Mouse (Mus musculus): ENCODE data around the gene Ppm1n. TPM values are rescaled to one million over a fixed set of nuclear protein-coding genes. Genes with fewer than 3 reads are reported as not detected.

The Ppm1n gene
- 0.10 and 0.32 TPM in 2 replicates for polyA plus RNA-seq (2012; rRNA removed)

GRCm38 (mm10) chr7:19279581-19280114, at the start of gene Ppm1n:
TSS of gene Ppm1n (minus strand) at chr7:19280064.

GRCm38 (mm10) chr7:19309884-19310641, 30.2 kb upstream of the Ppm1n start, which contains the start of gene Fosb:
TSS of gene Fosb (minus strand) at chr7:19310051.

GRCm38 (mm10) chr7:19282385-19282784, 2.5 kb upstream of the Ppm1n start, which contains the start of gene Rtn2:
TSS of gene Rtn2 (plus strand) at chr7:19282624.

GRCm38 (mm10) chr7:19271238-19272172, 8.4 kb downstream of the Ppm1n start, which contains the start of gene Vasp:
TSS of gene Vasp (minus strand) at chr7:19271817.

GRCm38 (mm10) chr7:19227883-19228792, 51.7 kb downstream of the Ppm1n start, which contains the start of gene Opa3:
TSS of gene Opa3 (plus strand) at chr7:19228334.

Other genes starting within 250 kb of the Ppm1n start
- gene Rsph6a, start 225.4 kb downstream of the Ppm1n start, polyA plus RNA-seq (2012; rRNA removed) = 0.02 and 0.11 TPM in 2 replicates
- gene Dmwd, start 203.8 kb downstream of the Ppm1n start, polyA plus RNA-seq (2012; rRNA removed) = 85.3 and 111 TPM in 2 replicates
- 67.7 and 68.8 TPM in 2 replicates for gene Dmpk, start 196.2 kb downstream of the Ppm1n start, polyA plus RNA-seq (2012; rRNA removed)
- 35.0 and 44.6 TPM in 2 replicates for gene Six5, start 185.5 kb downstream of the Ppm1n start, polyA plus RNA-seq (2012; rRNA removed)
- 0.97 and 3.3 TPM in 2 replicates for gene Gm4969, start 161.7 kb downstream of the Ppm1n start, polyA plus RNA-seq (2012; rRNA removed)
- gene Fbxo46, start 160.2 kb downstream of the Ppm1n start, polyA plus RNA-seq (2012; rRNA removed) = 10.6 and 11.1 TPM in 2 replicates
- gene Qpctl, start 130.8 kb downstream of the Ppm1n start, polyA plus RNA-seq (2012; rRNA removed) = 9.8 and 13.3 TPM in 2 replicates
- gene Snrpd2, start 130.3 kb downstream of the Ppm1n start, polyA plus RNA-seq (2012; rRNA removed) = 200 and 212 TPM in 2 replicates
- gene Gipr, start 113.9 kb downstream of the Ppm1n start, polyA plus RNA-seq (2012; rRNA removed) = 2.4 and 3.1 TPM in 2 replicates
- 26.1 and 34.5 TPM in 2 replicates for gene Eml2, start 103.6 kb downstream of the Ppm1n start, polyA plus RNA-seq (2012; rRNA removed)
- 1.6 and 4.5 TPM in 2 replicates for gene Gpr4, start 67.5 kb downstream of the Ppm1n start, polyA plus RNA-seq (2012; rRNA removed)
- 24.3 and 29.1 TPM in 2 replicates for gene Opa3, start 51.7 kb downstream of the Ppm1n start, polyA plus RNA-seq (2012; rRNA removed)
- gene Vasp, start 8.2 kb downstream of the Ppm1n start, polyA plus RNA-seq (2012; rRNA removed) = 67.2 and 70.5 TPM in 2 replicates
- gene Rtn2, start 2.6 kb upstream of the Ppm1n start, polyA plus RNA-seq (2012; rRNA removed) = 46.8 and 47.1 TPM in 2 replicates
- gene Fosb, start 30.0 kb upstream of the Ppm1n start, polyA plus RNA-seq (2012; rRNA removed) = 0.06 and 0.07 TPM in 2 replicates
- 63.7 and 67.6 TPM in 2 replicates for gene Ercc1, start 64.7 kb upstream of the Ppm1n start, polyA plus RNA-seq (2012; rRNA removed)
- gene Cd3eap, start 79.4 kb upstream of the Ppm1n start, polyA plus RNA-seq (2012; rRNA removed) = 13.1 and 16.6 TPM in 2 replicates
- 11.1 and 11.8 TPM in 2 replicates for gene Ppp1r13l, start 79.7 kb upstream of the Ppm1n start, polyA plus RNA-seq (2012; rRNA removed)
- gene Ercc2, start 101.9 kb upstream of the Ppm1n start, polyA plus RNA-seq (2012; rRNA removed) = 53.3 and 59.0 TPM in 2 replicates
- 1.8 and 2.0 TPM in 2 replicates for gene Klc3, start 124.0 kb upstream of the Ppm1n start, polyA plus RNA-seq (2012; rRNA removed)
- 0.40 and 0.76 TPM in 2 replicates for gene Ckm, start 124.7 kb upstream of the Ppm1n start, polyA plus RNA-seq (2012; rRNA removed)
- 33.8 and 41.7 TPM in 2 replicates for gene Mark4, start 178.8 kb upstream of the Ppm1n start, polyA plus RNA-seq (2012; rRNA removed)
- 2.1 and 2.9 TPM in 2 replicates for gene Exoc3l2, start 183.3 kb upstream of the Ppm1n start, polyA plus RNA-seq (2012; rRNA removed)
- gene Bloc1s3, start 228.3 kb upstream of the Ppm1n start, polyA plus RNA-seq (2012; rRNA removed) = 6.3 and 9.5 TPM in 2 replicates
- 36.1 and 56.2 TPM in 2 replicates for gene Trappc6a, start 228.3 kb upstream of the Ppm1n start, polyA plus RNA-seq (2012; rRNA removed)
- gene Nkpd1, start 237.8 kb upstream of the Ppm1n start, polyA plus RNA-seq (2012; rRNA removed) = 0.10 and 0.15 TPM in 2 replicates

Measured in central nervous system, embryonic 11.5 days (tissue).